Mouse (Mus musculus): ENCODE data around the gene Tspear.
"Not testable (repeated sequence)": the region's sequence is repeated elsewhere in the genome, so short reads cannot be mapped to it uniquely, and the experiment has no call there.

The Tspear gene

GRCm38 (mm10) chr10:77794976-77795375 is 108.6 kb downstream of the Tspear start, which contains the start of gene Gm9639:
Gm9639 (minus strand) TSS chr10:77795076.
- no peak for DNase-seq (ENCODE audit: low spot score)

GRCm38 (mm10) chr10:77797677-77798076 is 111.3 kb downstream of the Tspear start:
- DNase-seq (ENCODE audit: low spot score), result no peak

GRCm38 (mm10) chr10:77798164-77798920 is 112.0 kb downstream of the Tspear start:
- not testable (repeated sequence) for DNase-seq (ENCODE audit: low spot score)

- no peak for DNase-seq (ENCODE audit: low spot score)
Observed at GRCm38 (mm10) chr10:77798921-77799508, 112.6 kb downstream of the Tspear start, which contains the start of gene Gm19668. Gm19668 (minus strand) TSS chr10:77799133.

GRCm38 (mm10) chr10:77804095-77804494 is 117.7 kb downstream of the Tspear start:
- no peak for DNase-seq (ENCODE audit: low spot score)

- no peak for DNase-seq (ENCODE audit: low spot score)
Observed at GRCm38 (mm10) chr10:77811743-77812142, 125.4 kb downstream of the Tspear start, which contains the start of gene Gm9507. Gm9507 (minus strand) TSS chr10:77811843.

GRCm38 (mm10) chr10:77814382-77814781 is 128.0 kb downstream of the Tspear start, which contains the start of gene Gm2696:
Gm2696 (plus strand) TSS chr10:77814682.
- DNase-seq (ENCODE audit: low spot score), result no peak

- no peak for DNase-seq (ENCODE audit: low spot score)
Observed at GRCm38 (mm10) chr10:77815514-77815913, 129.1 kb downstream of the Tspear start.

- DNase-seq (ENCODE audit: low spot score), result no peak
Observed at GRCm38 (mm10) chr10:77818523-77818922, 132.2 kb downstream of the Tspear start.

- no peak for DNase-seq (ENCODE audit: low spot score)
Observed at GRCm38 (mm10) chr10:77819203-77819602, 132.8 kb downstream of the Tspear start.

- no peak for DNase-seq (ENCODE audit: low spot score)
Observed at GRCm38 (mm10) chr10:77826951-77827350, 140.6 kb downstream of the Tspear start, which contains the start of gene Krtap10-4. Krtap10-4 (minus strand) TSS chr10:77827095.

GRCm38 (mm10) chr10:77835647-77836046 is 149.3 kb downstream of the Tspear start, which contains the start of gene Krtap10-10:
Krtap10-10 (plus strand) TSS chr10:77835947.
- DNase-seq (ENCODE audit: low spot score), result no peak

- DNase-seq (ENCODE audit: low spot score), result no peak
Observed at GRCm38 (mm10) chr10:77839006-77839405, 152.6 kb downstream of the Tspear start.

- DNase-seq (ENCODE audit: low spot score), result no peak
Observed at GRCm38 (mm10) chr10:77846503-77846902, 160.1 kb downstream of the Tspear start, which contains the start of gene Gm36176. Gm36176 (plus strand) TSS chr10:77846803.

- no peak for DNase-seq (ENCODE audit: low spot score)
Observed at GRCm38 (mm10) chr10:77846961-77847360, 160.6 kb downstream of the Tspear start.

GRCm38 (mm10) chr10:77847538-77847937 is 161.2 kb downstream of the Tspear start:
- DNase-seq (ENCODE audit: low spot score), result no peak

- DNase-seq (ENCODE audit: low spot score), result no peak
Observed at GRCm38 (mm10) chr10:77852559-77852958, 166.2 kb downstream of the Tspear start, which contains the start of gene Gm10318. Gm10318 (plus strand) TSS chr10:77852859.

GRCm38 (mm10) chr10:77861675-77862074 is 175.3 kb downstream of the Tspear start, which contains the start of gene Gm3285:
Gm3285 (plus strand) TSS chr10:77861975.
- DNase-seq (ENCODE audit: low spot score), result no peak

GRCm38 (mm10) chr10:77864067-77864761 is 177.8 kb downstream of the Tspear start:
- peak; percentile 29 for DNase-seq (ENCODE audit: low spot score)

- DNase-seq (ENCODE audit: low spot score), result no peak
Observed at GRCm38 (mm10) chr10:77864762-77865143, 178.4 kb downstream of the Tspear start.

GRCm38 (mm10) chr10:77867546-77867945 is 181.2 kb downstream of the Tspear start:
- DNase-seq (ENCODE audit: low spot score), result no peak

GRCm38 (mm10) chr10:77869651-77870050 is 183.3 kb downstream of the Tspear start:
- DNase-seq (ENCODE audit: low spot score), result no peak

Measured in spleen, adult 12 weeks (tissue).